Mouse (Mus musculus): ENCODE measurements around the gene Mycbpap. TPM values are rescaled to one million over a fixed set of nuclear protein-coding genes. Genes with fewer than 3 reads are reported as not detected.

Mycbpap gene
- total RNA-seq, 2 experiments from 2014 or later: 0.68 to 1.1 TPM

DNA sequence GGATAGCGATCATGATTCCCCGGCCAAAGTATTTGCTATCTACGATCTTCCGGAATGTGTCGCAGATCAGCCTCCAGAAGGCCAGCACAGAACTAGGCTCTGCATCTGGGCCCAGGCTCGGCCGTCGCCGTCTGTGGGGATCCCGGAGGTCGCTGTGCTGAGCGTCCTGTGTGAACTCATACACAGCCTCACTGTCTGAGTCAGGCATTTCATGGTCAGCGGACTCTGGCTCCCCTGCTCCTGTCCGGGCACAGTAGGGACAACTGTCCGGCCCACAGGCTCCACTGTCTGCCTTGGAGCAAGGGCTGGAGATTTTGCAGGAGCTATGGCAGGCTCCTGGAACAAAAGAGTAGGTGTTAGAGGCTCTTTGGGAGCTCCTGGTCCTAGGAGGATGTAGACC is 64.5 kb downstream of the Mycbpap start:
- intact Hi-C loops (cut with DNase I): no loop called here
- DNase-seq (ENCODE audit: low spot score): no peak

DNA sequence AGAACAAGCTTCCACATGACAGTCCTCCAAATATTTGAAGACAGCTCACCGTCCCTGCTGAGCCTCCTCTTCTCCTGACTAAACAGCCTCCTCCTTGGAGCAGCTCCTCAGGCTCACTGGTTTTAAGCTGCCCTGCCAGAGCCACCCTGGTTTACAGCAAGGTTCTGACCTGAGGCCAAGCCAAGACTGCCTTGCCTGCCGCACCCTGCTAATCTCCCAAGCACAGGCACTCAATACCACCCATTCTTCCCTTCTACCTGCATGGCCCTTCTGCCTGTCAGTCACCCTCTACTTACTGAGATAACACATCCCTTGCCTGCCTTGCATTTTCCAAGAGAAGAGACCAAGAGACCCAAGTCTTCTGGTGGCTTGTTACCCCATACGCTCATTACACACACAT is 65.2 kb downstream of the Mycbpap start:
- intact Hi-C loops (cut with DNase I): no loop called here
- no peak for DNase-seq (ENCODE audit: low spot score)

GRCm38 (mm10) chr11:94455161-94455820 is 66.3 kb downstream of the Mycbpap start:
- DNase-seq (ENCODE audit: low spot score): no peak
- intact Hi-C loops (cut with DNase I): no loop called here

GRCm38 (mm10) chr11:94454756-94455155 is 66.8 kb downstream of the Mycbpap start:
- intact Hi-C loops (cut with DNase I): no loop called here
- no peak for DNase-seq (ENCODE audit: low spot score)

Other genes with a start within 250 kb of the Mycbpap start
- gene Gm21885, start 239.9 kb downstream of the Mycbpap start, total RNA-seq (2021): not detected
- gene Luc7l3, start 199.8 kb downstream of the Mycbpap start, total RNA-seq (2021): 10 to 100 TPM; 31.4 to 37.7 TPM
- gene Ankrd40, start 193.7 kb downstream of the Mycbpap start, total RNA-seq (2021): 100 to 1,000 TPM; 263 to 280 TPM
- gene Abcc3, start 128.7 kb downstream of the Mycbpap start, total RNA-seq (2021): 1 to 10 TPM; 2.0 to 2.7 TPM
- 10 to 100 TPM; 15.4 to 21.5 TPM for gene Cacna1g, start 47.5 kb downstream of the Mycbpap start, total RNA-seq (2021)
- under 1 TPM; 0.34 to 0.42 TPM for gene Spata20, start 35.6 kb downstream of the Mycbpap start, total RNA-seq (2021)
- 10 to 100 TPM; 26.7 to 29.7 TPM for gene Epn3, start 21.8 kb downstream of the Mycbpap start, total RNA-seq (2021)
- gene Rsad1, start 27.5 kb upstream of the Mycbpap start, total RNA-seq (2021): 10 to 100 TPM; 11.3 to 11.5 TPM
- 1 to 10 TPM; 1.5 TPM for gene Chad, start 43.3 kb upstream of the Mycbpap start, total RNA-seq (2021)
- 10 to 100 TPM; 16.2 to 18.3 TPM for gene Acsf2, start 80.1 kb upstream of the Mycbpap start, total RNA-seq (2021)
- gene Lrrc59, start 108.0 kb upstream of the Mycbpap start, total RNA-seq (2021): 10 to 100 TPM; 32.1 to 33.4 TPM
- gene Mrpl27, start 132.0 kb upstream of the Mycbpap start, total RNA-seq (2021): 10 to 100 TPM; 61.7 to 63.8 TPM
- under 1 TPM; 0.13 to 0.17 TPM for gene Eme1, start 132.2 kb upstream of the Mycbpap start, total RNA-seq (2021)
- gene Xylt2, start 155.8 kb upstream of the Mycbpap start, total RNA-seq (2021): 1 to 10 TPM; 9.6 to 9.7 TPM
- not detected for gene Gm11541, start 182.8 kb upstream of the Mycbpap start, total RNA-seq (2021)
- under 1 TPM; 0.59 to 0.86 TPM for gene Cdc34b, start 220.0 kb upstream of the Mycbpap start, total RNA-seq (2021)